18 mouse cellular contexts compared by ENCODE assay signal in the genomic region with DNA sequence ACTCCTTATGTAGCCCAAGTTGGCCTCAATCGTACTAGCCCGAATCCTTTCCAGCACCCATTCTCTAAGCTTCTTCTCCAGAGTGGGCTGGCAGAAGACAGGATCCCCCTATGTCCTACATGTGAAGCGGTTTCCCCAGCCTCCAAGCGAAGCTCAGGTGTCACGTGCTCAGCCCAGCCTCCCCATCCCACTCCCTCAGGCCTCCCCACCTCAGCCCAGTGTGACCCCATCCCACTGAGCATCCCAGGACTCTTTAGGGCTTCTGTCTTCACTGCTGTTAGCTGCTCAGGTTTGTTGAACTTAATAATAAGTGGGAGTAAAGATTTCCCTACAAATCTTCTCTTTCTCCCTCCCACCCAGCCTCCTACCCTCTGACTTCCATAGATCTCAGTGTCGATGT.
DNase-seq lines count a peak whose midpoint lies in the region; ATAC-seq lines count a peak whose summit lies in the region.
"Had no signal": no experiment of that assay in that cellular context is flagged by ENCODE, and none has a peak within 500 bp of the region (broad histone marks: within the 10 kb centered on the region; RNA-seq: fewer than 3 reads in every experiment).

No protein-coding gene starts in this region.

- H3K27ac ChIP-seq in heart, embryonic 16.5 days (ENCODE audit: low read length) = 0 out of 2 replicates have a peak overlapping the region, but pooled peaks have one; percentile 9
- H3K27ac ChIP-seq in heart, embryonic 11.5 days (ENCODE audit: low read depth, low read length) = no peak overlapping the region
- H3K27ac ChIP-seq in kidney, embryonic 16.5 days (ENCODE audit: low read length) = no peak overlapping the region
- peak overlapping the region; percentile 75 for H3K27ac ChIP-seq in limb, embryonic 12.5 days
- H3K27ac ChIP-seq: forebrain, embryonic 13.5 days; hindbrain, embryonic 14.5 days had no signal

- DNase-seq in kidney, postnatal 36 days = no peak
- DNase-seq in right cerebral cortex, adult 2 months (ENCODE audit: low spot score in 2 of 2) = no peak
- DNase-seq: adrenal gland, postnatal 25 days; cerebellum, adult 18-20 months; cerebellum, adult 9-11 months; cerebellum, postnatal 36 days; forebrain, postnatal 0 days; gastrocnemius, postnatal 14 days; heart, postnatal 14 days had no signal

- H3K36me3 ChIP-seq in heart, embryonic 16.5 days (ENCODE audit: control insufficient read depth, insufficient read depth) = no peaks in the 10 kb centered on the region
- H3K36me3 ChIP-seq in heart, embryonic 11.5 days (ENCODE audit: control insufficient read depth, insufficient read depth, low read length) = no peaks in the 10 kb centered on the region
- no peaks in the 10 kb centered on the region for H3K36me3 ChIP-seq in kidney, embryonic 16.5 days (ENCODE audit: insufficient read depth, low read length)
- H3K36me3 ChIP-seq in limb, embryonic 12.5 days = no peaks in the 10 kb centered on the region

- peaks cover 16% of the 10 kb centered on the region for H3K4me1 ChIP-seq in heart, embryonic 16.5 days (ENCODE audit: control insufficient read depth, insufficient read depth, low read length)
- H3K4me1 ChIP-seq in heart, embryonic 11.5 days (ENCODE audit: control insufficient read depth, insufficient read depth, low read length) = peaks cover 11% of the 10 kb centered on the region
- peaks cover 30% of the 10 kb centered on the region for H3K4me1 ChIP-seq in kidney, embryonic 16.5 days (ENCODE audit: insufficient read depth, low read length)
- peaks cover 66% of the 10 kb centered on the region for H3K4me1 ChIP-seq in limb, embryonic 12.5 days (replicated peaks)

- no peaks in the 10 kb centered on the region for H3K27me3 ChIP-seq in heart, embryonic 16.5 days (ENCODE audit: control insufficient read depth, insufficient read depth, low read length)
- H3K27me3 ChIP-seq in heart, embryonic 11.5 days (ENCODE audit: control insufficient read depth, insufficient read depth, low read length) = no peaks in the 10 kb centered on the region
- peaks cover 16% of the 10 kb centered on the region for H3K27me3 ChIP-seq in kidney, embryonic 16.5 days (ENCODE audit: insufficient read depth, low read length)
- H3K27me3 ChIP-seq in limb, embryonic 12.5 days = no peaks in the 10 kb centered on the region
- H3K27me3 ChIP-seq: CH12.LX; forebrain, embryonic 13.5 days; Patski had no signal

- WGBS in heart, embryonic 16.5 days = 71% methylated on average over 6 of the region's 6 CpGs
- 59% methylated on average over 6 of the region's 6 CpGs for WGBS in heart, embryonic 11.5 days (ENCODE audit: insufficient replicate concordance)
- 39% methylated on average over 6 of the region's 6 CpGs for WGBS in kidney, embryonic 16.5 days
- 65% methylated on average over 6 of the region's 6 CpGs for WGBS in limb, embryonic 12.5 days

- ATAC-seq in heart, embryonic 16.5 days (replicated peaks; ENCODE audit: extremely low read depth, insufficient read depth, low FRiP score) = no peak
- ATAC-seq in heart, embryonic 11.5 days (replicated peaks; ENCODE audit: insufficient number of reproducible peaks, low FRiP score, low TSS enrichment) = no peak
- ATAC-seq in kidney, embryonic 16.5 days (ENCODE audit: low FRiP score, low TSS enrichment) = peak; percentile 61; the same call in 1 of the 2 replicates
- ATAC-seq in limb, embryonic 12.5 days (ENCODE audit: insufficient number of reproducible peaks, insufficient read depth, low FRiP score, low TSS enrichment, low read depth) = no peak
- ATAC-seq: activated CD4-positive, CD25-positive, alpha-beta regulatory T cell, adult 4 months; forebrain, embryonic 13.5 days; forebrain, postnatal 0 days; Patski had no signal

- no peaks in the 10 kb centered on the region for H3K9me3 ChIP-seq in heart, embryonic 16.5 days (replicated peaks; ENCODE audit: control insufficient read depth, low read length)
- no peaks in the 10 kb centered on the region for H3K9me3 ChIP-seq in heart, embryonic 11.5 days (replicated peaks; ENCODE audit: control insufficient read depth, low read length)
- H3K9me3 ChIP-seq in kidney, embryonic 16.5 days (ENCODE audit: low read length) = no peaks in the 10 kb centered on the region
- no peaks in the 10 kb centered on the region for H3K9me3 ChIP-seq in limb, embryonic 12.5 days
- H3K9me3 ChIP-seq: forebrain, embryonic 13.5 days had no signal

- no peak overlapping the region for H3K9ac ChIP-seq in heart, embryonic 16.5 days (ENCODE audit: low read length)
- no peak overlapping the region for H3K9ac ChIP-seq in heart, embryonic 11.5 days (ENCODE audit: low read depth, low read length)
- no peak overlapping the region for H3K9ac ChIP-seq in kidney, embryonic 16.5 days (replicated peaks; ENCODE audit: low read length)
- no peak overlapping the region for H3K9ac ChIP-seq in limb, embryonic 12.5 days (replicated peaks)
- H3K9ac ChIP-seq: forebrain, embryonic 13.5 days; forebrain, postnatal 0 days; hindbrain, embryonic 14.5 days had no signal

- H3K4me2 ChIP-seq in heart, embryonic 16.5 days (ENCODE audit: low read depth, low read length) = no peak overlapping the region
- H3K4me2 ChIP-seq in heart, embryonic 11.5 days = no peak overlapping the region
- no peak overlapping the region for H3K4me2 ChIP-seq in kidney, embryonic 16.5 days (replicated peaks; ENCODE audit: low read depth, low read length)
- H3K4me2 ChIP-seq in limb, embryonic 12.5 days = no peak overlapping the region
- H3K4me2 ChIP-seq: forebrain, embryonic 13.5 days; hindbrain, embryonic 14.5 days had no signal

- H3K4me3 ChIP-seq in heart, embryonic 16.5 days (ENCODE audit: low read length) = no peak overlapping the region
- no peak overlapping the region for H3K4me3 ChIP-seq in heart, embryonic 11.5 days (ENCODE audit: low read depth, low read length)
- no peak overlapping the region for H3K4me3 ChIP-seq in kidney, embryonic 16.5 days (ENCODE audit: low read length)
- no peak overlapping the region for H3K4me3 ChIP-seq in limb, embryonic 12.5 days (replicated peaks)
- H3K4me3 ChIP-seq: forebrain, embryonic 13.5 days had no signal

Comparison
In these comparisons a context has a peak if more than half of its experiments do, and no peak if none do; other contexts are left out.
1. H3K27ac ChIP-seq: peak in heart, embryonic 16.5 days (single experiment) and limb, embryonic 12.5 days (single experiment); none in heart, embryonic 11.5 days (single experiment) and kidney, embryonic 16.5 days (single experiment).